Mouse (Mus musculus): Measurements from ENCODE around the gene 1700123O20Rik. TPM values are rescaled to one million over a fixed set of nuclear protein-coding genes. Genes with fewer than 3 reads are reported as not detected.

1700123O20Rik gene
- total RNA-seq, 1 experiment: 26.7 TPM

DNA sequence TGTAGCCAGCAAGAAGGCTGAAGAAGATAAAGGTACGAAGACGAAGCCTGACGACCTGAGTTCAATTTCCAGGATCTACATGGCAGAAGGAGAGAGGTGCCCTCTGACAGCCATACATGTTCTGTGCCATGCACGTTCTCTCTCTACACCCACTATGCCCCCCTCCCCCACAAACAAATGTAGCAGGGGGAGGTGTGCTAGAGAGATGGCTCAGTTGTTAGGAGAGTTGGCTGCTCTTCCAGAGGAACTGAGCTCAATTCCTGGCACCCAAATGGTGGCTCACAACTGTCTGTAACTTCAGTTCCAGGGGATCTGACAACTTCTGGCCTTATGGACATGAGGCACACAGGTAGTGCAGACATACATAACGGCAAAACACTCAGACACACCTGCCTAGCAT is 9.7 kb upstream of the 1700123O20Rik start:
- DNase-seq (ENCODE audit: low read depth, low spot score): no peak
- Histone ChIP-seq H3K4me3 (ENCODE audit: insufficient read depth in 1 of 2, low read depth in 1 of 2, low read length in 2 of 2, poor library complexity in 1 of 2, severe bottlenecking in 1 of 2) (no peak overlapping the region), H3K9ac (ENCODE audit: insufficient read depth, low read depth, low read length, poor library complexity, severe bottlenecking) (no peak overlapping the region), H3K36me3 (ENCODE audit: control insufficient read depth, insufficient read depth, low read length, poor library complexity, severe bottlenecking) (peaks cover 14% of the 10 kb centered on the region), H3K9me3 (ENCODE audit: control insufficient read depth, insufficient read depth, low read depth, low read length) (no peaks in the 10 kb centered on the region), H3K4me1 (ENCODE audit: control insufficient read depth in 2 of 2, insufficient read depth in 2 of 2, low read length in 2 of 2, poor library complexity in 1 of 2) (no peaks in the 10 kb centered on the region), H3K27ac (ENCODE audit: insufficient read depth, low read depth, low read length, poor library complexity, severe bottlenecking) (peak overlapping the region; percentile 12; the same call in 1 of the 2 replicates)
- no peak for TF ChIP-seq HCFC1 (IDR thresholded peaks at IDR 0.05; ENCODE audit: borderline replicate concordance, insufficient read depth, low read length)
- TF ChIP-seq ZNF384 (IDR thresholded peaks at IDR 0.05; ENCODE audit: low read depth, low read length): no peak
- TF ChIP-seq CHD2 (IDR thresholded peaks at IDR 0.05; ENCODE audit: low read depth, low read length): no peak
- TF ChIP-seq ZC3H11A (IDR thresholded peaks at IDR 0.05; ENCODE audit: borderline replicate concordance, low read depth, low read length): no peak
- no peak for TF ChIP-seq MAFK (IDR thresholded peaks at IDR 0.05; ENCODE audit: insufficient read depth, low read depth, low read length)
- in situ Hi-C loops (cut with MboI; ENCODE audit: low sequenced_read_pairs in 2 of 2, unreplicated experiment in 2 of 2): no loop called here

DNA sequence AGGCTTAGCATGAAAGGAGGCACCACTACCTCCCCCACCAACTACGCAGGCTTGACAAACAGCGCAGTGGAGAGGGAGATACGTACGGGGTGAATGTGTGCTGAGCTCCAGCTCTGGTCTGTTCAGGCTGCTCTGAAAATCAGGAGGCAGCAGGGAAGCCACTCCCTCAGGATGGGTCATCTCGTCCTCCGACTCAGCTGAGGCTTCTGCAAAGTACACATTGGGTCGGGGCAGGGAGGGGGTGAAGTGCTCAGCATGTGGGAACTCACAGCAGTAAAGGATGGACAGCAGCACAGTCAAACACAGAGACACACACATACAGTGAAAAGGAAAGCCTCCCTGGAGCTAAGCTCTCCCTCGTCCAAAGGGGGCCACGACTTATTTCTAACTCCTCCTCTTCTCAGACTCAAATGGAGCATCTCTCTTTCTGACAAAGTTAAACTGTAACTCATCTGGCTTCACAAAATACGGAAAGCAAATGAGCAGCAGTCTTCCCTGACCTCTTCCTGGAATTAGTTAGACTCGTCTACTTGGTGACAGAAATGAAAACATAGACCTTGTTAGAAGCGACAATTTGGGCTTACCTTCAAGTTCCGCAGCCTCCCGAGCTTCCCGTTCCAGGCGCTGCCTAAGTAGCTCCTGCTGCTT is 7.2 kb upstream of the 1700123O20Rik start:
- Histone ChIP-seq H3K9me3 (ENCODE audit: control insufficient read depth, insufficient read depth, low read depth, low read length) (no peaks in the 10 kb centered on the region), H3K4me3 (ENCODE audit: insufficient read depth in 1 of 2, low read depth in 1 of 2, low read length in 2 of 2, poor library complexity in 1 of 2, severe bottlenecking in 1 of 2) (no peak overlapping the region), H3K36me3 (ENCODE audit: control insufficient read depth, insufficient read depth, low read length, poor library complexity, severe bottlenecking) (peaks cover 20% of the 10 kb centered on the region), H3K4me1 (ENCODE audit: control insufficient read depth in 2 of 2, insufficient read depth in 2 of 2, low read length in 2 of 2, poor library complexity in 1 of 2) (no peaks in the 10 kb centered on the region), H3K27ac (ENCODE audit: insufficient read depth, low read depth, low read length, poor library complexity, severe bottlenecking) (no peak overlapping the region), H3K9ac (ENCODE audit: insufficient read depth, low read depth, low read length, poor library complexity, severe bottlenecking) (no peak overlapping the region)
- TF ChIP-seq MAFK (IDR thresholded peaks at IDR 0.05; ENCODE audit: insufficient read depth, low read depth, low read length): no peak
- TF ChIP-seq HCFC1 (IDR thresholded peaks at IDR 0.05; ENCODE audit: borderline replicate concordance, insufficient read depth, low read length): no peak
- no peak for TF ChIP-seq ZC3H11A (IDR thresholded peaks at IDR 0.05; ENCODE audit: borderline replicate concordance, low read depth, low read length)
- no peak for TF ChIP-seq CHD2 (IDR thresholded peaks at IDR 0.05; ENCODE audit: low read depth, low read length)
- no peak for TF ChIP-seq ZNF384 (IDR thresholded peaks at IDR 0.05; ENCODE audit: low read depth, low read length)
- no peak for DNase-seq (ENCODE audit: low read depth, low spot score)
- in situ Hi-C loops (cut with MboI; ENCODE audit: low sequenced_read_pairs in 2 of 2, unreplicated experiment in 2 of 2): no loop called here

DNA sequence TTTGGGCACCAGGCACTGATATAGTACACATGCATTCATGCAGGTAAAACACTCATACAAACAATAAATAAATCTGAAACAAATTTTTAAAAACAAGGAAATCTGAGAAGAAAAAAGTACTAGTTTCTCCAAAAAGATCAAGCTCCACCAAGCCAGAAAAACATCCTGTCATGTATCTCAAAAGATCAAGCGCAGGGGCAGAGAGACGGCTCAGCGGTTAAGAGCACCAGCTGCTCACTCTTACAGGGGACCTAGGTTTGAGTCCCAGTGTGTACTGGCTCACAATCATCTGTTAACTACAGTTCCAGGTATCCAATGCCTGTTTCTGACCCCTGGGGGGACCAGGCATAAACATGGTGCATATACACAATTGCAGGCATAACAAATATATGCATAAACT is 3.6 kb upstream of the 1700123O20Rik start:
- H3K9ac ChIP-seq (ENCODE audit: insufficient read depth, low read depth, low read length, poor library complexity, severe bottlenecking): no peak overlapping the region
- 0 out of 4 replicates have a peak, but pooled peaks cover 0 to 4% of the 10 kb centered on the region in 2 experiments for H3K4me1 ChIP-seq (ENCODE audit: control insufficient read depth in 2 of 2, insufficient read depth in 2 of 2, low read length in 2 of 2, poor library complexity in 1 of 2)
- in situ Hi-C loops (cut with MboI; ENCODE audit: low sequenced_read_pairs in 2 of 2, unreplicated experiment in 2 of 2): no loop called here
- H3K9me3 ChIP-seq (ENCODE audit: control insufficient read depth, insufficient read depth, low read depth, low read length): no peaks in the 10 kb centered on the region
- DNase-seq (ENCODE audit: low read depth, low spot score): no peak
- H3K36me3 ChIP-seq (ENCODE audit: control insufficient read depth, insufficient read depth, low read length, poor library complexity, severe bottlenecking): peaks cover 12% of the 10 kb centered on the region
- TF ChIP-seq HCFC1 (IDR thresholded peaks at IDR 0.05; ENCODE audit: borderline replicate concordance, insufficient read depth, low read length): no peak
- no peak for TF ChIP-seq MAFK (IDR thresholded peaks at IDR 0.05; ENCODE audit: insufficient read depth, low read depth, low read length)
- TF ChIP-seq CHD2 (IDR thresholded peaks at IDR 0.05; ENCODE audit: low read depth, low read length): no peak
- no peak for TF ChIP-seq ZNF384 (IDR thresholded peaks at IDR 0.05; ENCODE audit: low read depth, low read length)
- no peak for TF ChIP-seq ZC3H11A (IDR thresholded peaks at IDR 0.05; ENCODE audit: borderline replicate concordance, low read depth, low read length)
- H3K27ac ChIP-seq (ENCODE audit: insufficient read depth, low read depth, low read length, poor library complexity, severe bottlenecking): no peak overlapping the region
- no peak overlapping the region for H3K4me3 ChIP-seq (ENCODE audit: insufficient read depth in 1 of 2, low read depth in 1 of 2, low read length in 2 of 2, poor library complexity in 1 of 2, severe bottlenecking in 1 of 2)

DNA sequence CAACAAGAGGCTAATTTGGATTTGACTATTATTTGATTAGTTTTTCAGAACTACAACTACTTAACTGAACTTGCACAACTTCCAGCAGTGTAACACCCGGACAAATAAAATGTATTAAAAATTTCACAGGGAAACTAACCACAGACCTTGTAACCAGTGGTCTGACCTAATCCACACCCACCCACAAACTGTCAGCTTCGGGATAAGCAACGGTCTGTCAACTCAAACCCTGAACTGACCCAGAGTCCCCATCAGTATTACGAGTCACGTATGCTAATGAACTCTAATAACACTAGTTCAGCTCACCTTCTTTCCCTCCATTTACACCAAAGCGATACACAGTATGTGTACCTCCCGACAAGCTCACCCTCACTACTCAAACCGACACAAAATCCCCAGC is 545 bp upstream of the 1700123O20Rik start:
- Histone ChIP-seq H3K9ac (ENCODE audit: insufficient read depth, low read depth, low read length, poor library complexity, severe bottlenecking) (peak overlapping the region; percentile 100), H3K4me3 (ENCODE audit: insufficient read depth in 1 of 2, low read depth in 1 of 2, low read length in 2 of 2, poor library complexity in 1 of 2, severe bottlenecking in 1 of 2) (peak overlapping the region; percentile 96 to 98), H3K4me1 (ENCODE audit: control insufficient read depth in 2 of 2, insufficient read depth in 2 of 2, low read length in 2 of 2, poor library complexity in 1 of 2) (0 out of 4 replicates have a peak, but pooled peaks cover 0 to 4% of the 10 kb centered on the region in 2 experiments), H3K27ac (ENCODE audit: insufficient read depth, low read depth, low read length, poor library complexity, severe bottlenecking) (no peak overlapping the region; the same call in 1 of the 2 replicates), H3K9me3 (ENCODE audit: control insufficient read depth, insufficient read depth, low read depth, low read length) (no peaks in the 10 kb centered on the region), H3K36me3 (ENCODE audit: control insufficient read depth, insufficient read depth, low read length, poor library complexity, severe bottlenecking) (peaks cover 15% of the 10 kb centered on the region)
- no peak for TF ChIP-seq MAFK (IDR thresholded peaks at IDR 0.05; ENCODE audit: insufficient read depth, low read depth, low read length)
- no peak for TF ChIP-seq ZNF384 (IDR thresholded peaks at IDR 0.05; ENCODE audit: low read depth, low read length)
- TF ChIP-seq ZC3H11A (IDR thresholded peaks at IDR 0.05; ENCODE audit: borderline replicate concordance, low read depth, low read length): no peak
- no peak for TF ChIP-seq CHD2 (IDR thresholded peaks at IDR 0.05; ENCODE audit: low read depth, low read length)
- TF ChIP-seq HCFC1 (IDR thresholded peaks at IDR 0.05; ENCODE audit: borderline replicate concordance, insufficient read depth, low read length): no peak
- in situ Hi-C loops (cut with MboI; ENCODE audit: low sequenced_read_pairs in 2 of 2, unreplicated experiment in 2 of 2): no loop called here
- DNase-seq (ENCODE audit: low read depth, low spot score): no peak
